Mouse (Mus musculus) cerebellum, adult 18-20 months (tissue): ENCODE results near the gene Mus81.
"Not testable (repeated sequence)": the region's sequence is repeated elsewhere in the genome, so short reads cannot be mapped to it uniquely, and the experiment has no call there.

Source experiments
- DNase-seq, 2 experiments: peaks; one replicate each; pipeline ENCODE4 v3.0.0; 2021

Gene Mus81

GRCm38 (mm10) chr19:5490898-5491708 is 2.9 kb upstream of the Mus81 start:
- DNase-seq, result peak; percentile 81

DNA sequence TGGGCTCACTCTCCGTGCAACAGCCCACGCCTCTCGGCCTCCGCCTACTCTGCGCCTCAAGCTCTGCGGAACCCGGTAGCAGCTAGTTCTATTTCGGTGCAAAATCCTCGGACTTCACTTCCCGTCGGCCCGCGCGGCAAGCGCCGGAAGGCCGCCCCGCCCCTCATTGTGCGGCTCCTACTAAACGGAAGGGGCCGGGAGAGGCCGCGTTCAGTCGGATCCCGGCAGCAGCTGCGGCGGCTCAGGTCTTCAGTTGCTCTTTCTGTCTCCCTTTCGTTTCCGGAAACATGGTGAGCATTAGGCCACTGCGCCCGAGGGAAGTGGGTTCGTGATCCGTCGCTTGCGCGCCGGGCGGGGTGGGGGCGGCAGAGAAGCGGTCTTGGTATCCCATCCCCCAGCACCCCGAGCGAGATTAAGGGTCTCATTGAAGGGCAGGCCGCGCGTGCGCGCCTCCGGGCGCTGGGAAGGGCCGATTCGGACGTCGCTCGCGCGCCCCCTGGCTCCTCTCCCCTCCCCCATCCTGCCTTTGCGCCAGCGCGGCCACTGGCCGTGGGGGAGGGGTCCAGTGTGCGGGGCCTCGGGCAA is 2.2 kb upstream of the Mus81 start, which contains the start of gene Cfl1:
TSS of gene Cfl1 (plus strand) at position 143 of the 585 bp plus-strand sequence.
- peak; percentile 95 to 96 for DNase-seq

GRCm38 (mm10) chr19:5489721-5490120 is 1.5 kb upstream of the Mus81 start:
- DNase-seq, result not testable (repeated sequence)

DNA sequence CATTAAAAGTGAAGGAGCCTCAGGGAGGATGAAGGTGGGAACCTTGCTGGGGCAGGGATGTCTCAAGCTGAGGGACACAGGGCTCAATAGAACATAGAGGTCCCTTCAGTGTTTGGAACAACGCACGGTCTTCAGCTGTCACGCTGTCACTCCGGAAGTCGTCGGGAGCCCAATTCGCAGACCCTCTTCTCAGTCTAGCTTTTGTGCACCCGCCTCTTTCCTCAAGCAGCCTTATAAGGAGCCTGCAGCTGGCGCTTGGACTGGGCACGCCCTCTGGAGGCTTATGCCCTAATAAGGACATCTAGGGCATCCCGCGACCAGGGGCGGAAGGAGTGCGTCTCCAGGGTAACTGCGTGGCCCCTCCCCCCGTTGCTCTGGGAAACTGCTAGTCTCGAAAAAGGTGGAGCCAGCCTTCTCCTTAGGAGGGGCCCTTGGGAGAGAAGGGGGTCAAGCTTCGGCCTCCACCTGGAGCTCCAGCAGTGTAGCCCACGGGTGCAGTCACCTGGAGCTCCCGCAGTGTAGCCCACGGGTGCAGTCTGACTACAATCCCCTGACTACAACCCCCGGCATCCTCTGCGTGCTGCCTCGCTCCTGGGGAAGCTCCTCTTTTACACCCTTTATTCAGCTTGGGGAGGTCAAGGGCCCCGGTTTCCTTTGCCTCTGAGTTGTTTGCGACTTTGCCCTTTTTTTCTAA is 823 bp upstream of the Mus81 start:
- DNase-seq, result peak; percentile 94 to 96

DNA sequence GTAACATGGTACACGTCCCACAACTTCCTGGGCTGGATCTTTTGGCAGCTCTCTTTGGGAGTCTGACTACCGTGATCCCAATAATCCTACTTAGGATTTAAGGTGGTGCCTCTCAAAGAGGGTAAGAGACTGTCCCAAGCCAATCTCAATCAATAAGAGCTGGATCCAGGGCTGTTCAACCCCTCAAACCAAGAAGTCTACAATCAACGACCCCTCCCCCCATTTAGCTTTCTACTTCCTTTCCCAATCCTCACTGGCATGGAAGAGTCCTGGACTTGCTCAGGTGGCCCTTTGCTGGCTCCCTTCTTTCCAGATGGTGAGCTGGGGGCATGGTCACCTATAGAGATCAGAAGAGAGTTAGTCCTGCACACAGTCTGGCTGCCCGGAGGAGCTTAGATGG is 1.4 kb downstream of the Mus81 start:
- DNase-seq, result no peak

DNA sequence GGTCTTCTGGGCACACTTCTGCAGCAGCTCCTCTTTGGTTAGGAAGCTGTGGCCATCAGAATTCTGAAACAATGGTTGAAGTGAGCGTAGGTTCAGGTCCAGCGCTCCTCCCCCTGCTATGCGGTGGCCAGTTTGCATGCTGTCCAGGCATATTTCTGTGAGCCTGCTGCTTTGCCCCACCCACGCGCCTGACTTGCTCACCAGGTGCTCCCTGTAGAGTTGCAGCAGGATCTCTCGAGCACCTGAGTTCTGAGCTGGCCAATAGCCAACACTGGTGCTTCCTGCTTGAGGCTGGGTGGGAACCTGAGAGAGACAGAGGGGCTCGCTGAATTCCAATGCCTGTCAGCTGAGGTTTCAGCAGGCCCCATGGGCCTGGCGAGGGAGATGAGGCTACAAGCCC is 1.9 kb downstream of the Mus81 start:
- DNase-seq, result peak; percentile 75 to 76

- DNase-seq, result peak; percentile 84 to 86
Measured at GRCm38 (mm10) chr19:5485821-5486220, 2.4 kb downstream of the Mus81 start.

GRCm38 (mm10) chr19:5485371-5485770 is 2.8 kb downstream of the Mus81 start:
- peak; percentile 52 to 71 for DNase-seq

- DNase-seq, result no peak
Measured at GRCm38 (mm10) chr19:5484496-5484895, 3.7 kb downstream of the Mus81 start.

- no peak for DNase-seq
Measured at GRCm38 (mm10) chr19:5483386-5484359, 4.5 kb downstream of the Mus81 start.

DNA sequence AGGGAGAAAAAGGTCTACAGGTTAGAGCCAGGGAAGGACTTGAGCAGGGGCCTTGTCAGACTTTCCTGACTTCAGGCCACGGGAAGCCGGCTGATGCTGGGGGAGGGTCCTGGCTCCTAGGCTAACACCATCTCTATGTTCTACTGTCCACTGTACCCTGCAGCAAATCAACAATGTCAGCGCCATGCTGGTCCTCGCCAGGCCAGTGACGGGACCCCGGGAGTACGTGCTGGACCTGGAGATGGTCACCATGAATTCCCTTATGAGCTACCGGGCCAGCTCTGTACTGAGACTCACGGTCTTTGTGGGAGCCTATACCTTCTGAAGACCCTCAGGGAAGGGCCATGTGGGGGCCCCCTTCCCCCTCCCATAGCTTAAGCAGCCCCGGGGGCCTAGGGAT is 6.8 kb downstream of the Mus81 start:
- no peak for DNase-seq

DNA sequence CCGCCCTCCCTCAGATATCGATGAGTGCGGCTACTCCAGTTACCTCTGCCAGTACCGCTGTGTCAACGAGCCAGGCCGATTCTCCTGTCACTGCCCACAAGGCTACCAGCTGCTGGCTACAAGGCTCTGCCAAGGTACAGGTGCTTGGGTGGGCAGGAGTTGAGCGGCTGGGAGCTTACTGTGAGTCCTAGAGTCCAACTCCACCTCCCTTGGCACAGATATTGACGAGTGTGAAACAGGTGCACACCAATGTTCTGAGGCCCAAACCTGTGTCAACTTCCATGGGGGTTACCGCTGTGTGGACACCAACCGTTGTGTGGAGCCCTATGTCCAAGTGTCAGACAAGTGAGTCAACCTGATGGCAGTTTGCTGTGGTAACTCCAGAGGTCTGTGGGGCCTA is 8.2 kb downstream of the Mus81 start:
- no peak for DNase-seq

DNA sequence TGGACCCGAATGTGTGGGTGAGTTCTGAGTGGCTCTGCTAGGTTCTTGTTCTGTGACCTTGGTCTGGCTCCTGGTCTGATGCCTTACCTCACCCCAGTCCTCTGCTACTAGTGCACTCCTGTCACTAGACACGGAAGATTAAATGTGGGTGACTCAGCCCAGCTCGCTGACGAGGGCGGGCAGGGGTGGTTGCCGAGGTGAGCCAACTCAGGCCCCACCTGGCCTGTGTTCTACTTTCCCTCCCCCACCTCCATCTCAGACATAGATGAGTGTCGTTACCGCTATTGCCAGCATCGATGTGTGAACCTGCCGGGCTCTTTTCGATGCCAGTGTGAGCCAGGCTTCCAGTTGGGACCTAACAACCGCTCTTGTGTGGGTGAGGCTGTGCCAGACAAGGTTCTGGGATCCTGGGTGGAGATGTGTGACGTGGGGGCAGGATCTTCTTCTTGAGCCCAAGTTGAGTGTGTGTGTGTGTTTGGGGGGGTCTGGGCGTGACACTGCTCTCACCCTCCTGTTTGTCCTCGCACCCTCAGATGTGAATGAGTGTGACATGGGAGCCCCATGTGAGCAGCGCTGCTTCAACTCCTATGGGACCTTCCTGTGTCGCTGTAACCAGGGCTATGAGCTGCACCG is 10.4 kb downstream of the Mus81 start:
- no peak for DNase-seq

- DNase-seq, result peak; percentile 49 to 56
Measured at GRCm38 (mm10) chr19:5477004-5477667, 11.1 kb downstream of the Mus81 start.

- DNase-seq, result peak; percentile 56 to 69
Measured at GRCm38 (mm10) chr19:5475069-5475714, 13.0 kb downstream of the Mus81 start.

GRCm38 (mm10) chr19:5474281-5475068 is 13.7 kb downstream of the Mus81 start:
- DNase-seq, result peak; percentile 47 to 61

- DNase-seq, result peak; percentile 63 to 64
Measured at GRCm38 (mm10) chr19:5473720-5474119, 14.5 kb downstream of the Mus81 start, which contains the start of gene Efemp2. Gene Efemp2, plus strand, starts transcription at chr19:5473954.

GRCm38 (mm10) chr19:5472857-5473256 is 15.3 kb downstream of the Mus81 start:
- no peak for DNase-seq

GRCm38 (mm10) chr19:5471846-5472245 is 16.4 kb downstream of the Mus81 start:
- no peak for DNase-seq

DNA sequence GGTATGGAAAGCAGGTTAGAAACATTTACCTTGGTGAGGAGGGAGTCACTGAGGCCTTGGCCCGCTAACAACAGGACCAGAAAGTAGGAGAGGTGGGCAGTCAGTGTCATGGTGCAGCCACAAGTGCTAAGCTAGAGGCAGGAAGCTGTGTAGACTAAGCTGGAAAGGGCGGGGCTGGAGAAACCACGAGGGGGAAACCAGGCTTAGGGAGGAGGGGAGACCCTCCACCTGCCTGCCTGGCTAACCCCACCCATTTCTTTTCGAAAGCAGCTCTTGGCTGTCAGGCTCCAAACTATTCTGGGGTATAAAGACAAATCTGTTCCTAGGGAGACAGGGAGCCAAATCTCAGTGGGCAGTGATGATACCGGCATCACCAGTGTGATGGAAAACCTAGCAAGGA is 19.8 kb downstream of the Mus81 start, which contains the start of gene Ctsw:
TSS of gene Ctsw (minus strand) at position 134 of the 400 bp plus-strand sequence.
- no peak for DNase-seq
